Mouse (Mus musculus) cerebellum, adult 2 months (tissue): ENCODE results near the gene Phykpl.

Experiments
- CTCF ChIP-seq: fragments of 200-500 bp; IDR thresholded peaks from 2 replicates; pipeline ENCODE4 v1.5.1; 2011; ENCODE audit warnings: low read depth, mild to moderate bottlenecking, control low read depth, low read length, moderate library complexity, borderline replicate concordance; ENCODE audit not compliant: insufficient read depth
- POLR2A ChIP-seq: fragments of 200-500 bp; IDR thresholded peaks from 2 replicates; pipeline ENCODE4 v1.6.1; 2011; ENCODE audit warnings: low read length, control low read depth, borderline replicate concordance; ENCODE audit not compliant: insufficient read depth

- TF ChIP-seq CTCF (no peak), POLR2A (no peak)
Measured at GRCm38 (mm10) chr11:51629651-51630314, 45.2 kb downstream of the Phykpl start.
